Mouse (Mus musculus) left cerebral cortex, adult 18-20 months (tissue): Measurements from ENCODE around the gene Hps4. TPM values are rescaled to one million over a fixed set of nuclear protein-coding genes. Genes with fewer than 3 reads are reported as not detected.

Source experiments
- DNase-seq, 2 experiments: peaks; one replicate each; pipeline ENCODE4 v3.0.0; 2021 to 2022; ENCODE audit warnings: low spot score in 2 of 2, mixed read lengths in 1 of 2
- total RNA-seq, 2 experiments: library from RNA; stranded (reverse); gene quantifications; 2 replicates each; pipeline ENCODE4 v1.2.3; 2021

Gene Hps4
- total RNA-seq, 2 experiments from 2014 or later, result 26.0 to 33.1 TPM

DNA sequence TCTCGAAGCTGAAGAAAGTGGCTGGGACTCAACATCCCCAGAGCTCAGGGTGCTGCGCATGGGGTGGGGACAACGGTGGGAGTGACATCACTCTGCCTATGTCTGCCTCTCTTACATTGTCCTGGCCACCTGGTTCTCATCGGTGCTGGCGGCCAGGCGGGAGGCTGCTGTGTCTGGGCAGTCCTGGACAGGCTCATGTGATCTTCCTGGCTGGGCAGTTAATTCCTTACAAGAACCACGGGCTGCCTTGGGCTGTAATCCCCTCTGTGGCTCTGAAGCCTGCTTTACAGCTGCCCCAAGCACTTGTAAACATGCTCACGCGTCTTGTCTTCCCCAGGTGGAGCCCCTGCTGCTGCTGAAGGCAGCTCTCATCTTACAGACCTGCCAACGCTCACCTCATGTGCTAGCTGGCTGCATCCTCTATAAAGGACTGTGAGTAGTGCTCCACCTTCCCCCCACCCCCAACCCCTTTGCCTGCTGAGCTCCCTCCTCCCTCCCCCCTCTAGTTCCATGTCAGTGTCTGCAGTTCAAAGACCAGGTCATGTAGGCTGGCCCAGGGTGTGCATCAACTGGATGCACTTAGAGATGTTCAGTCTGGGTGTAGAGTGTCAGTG, 21.4 kb downstream of the Hps4 start:
- DNase-seq, result no peak

DNA sequence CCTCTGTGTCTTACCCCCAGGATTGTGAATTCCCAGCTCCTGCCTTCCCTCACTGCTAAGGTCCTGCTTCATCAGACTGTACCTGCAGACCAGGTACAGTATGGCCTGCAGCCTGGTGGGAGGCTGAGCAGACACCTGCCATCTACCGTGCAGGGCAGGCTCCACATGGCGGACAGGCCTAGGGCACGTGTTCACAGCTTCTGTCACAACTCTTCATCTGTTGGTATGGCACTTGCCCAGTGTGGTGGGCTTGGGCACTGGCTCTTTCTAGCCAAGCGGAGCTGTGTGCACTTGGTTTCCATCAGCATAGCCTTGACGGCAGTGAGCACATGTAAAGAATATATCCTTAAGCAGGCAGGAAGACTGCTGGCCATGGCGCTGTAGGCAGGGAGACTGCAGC, 24.0 kb downstream of the Hps4 start:
- DNase-seq, result no peak

DNA sequence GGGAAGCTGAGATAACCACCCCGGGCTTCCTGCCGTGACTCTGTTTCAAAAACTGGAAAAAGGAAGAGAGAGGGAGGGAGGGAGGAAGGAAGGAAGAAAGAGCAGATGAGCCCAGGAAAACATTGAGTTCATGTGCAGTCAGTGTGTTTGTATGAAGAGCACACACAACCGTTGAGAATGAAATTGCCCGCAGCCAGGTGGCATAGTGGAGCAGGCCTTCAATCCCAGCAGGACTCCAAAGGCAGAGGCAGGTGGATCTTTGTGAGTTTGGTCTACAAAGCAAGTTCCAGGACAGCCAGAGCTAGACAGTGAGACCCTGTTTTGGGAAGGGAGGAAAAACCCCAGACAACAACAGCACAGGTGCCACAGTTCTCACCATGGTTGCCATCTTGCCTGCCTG, 24.5 kb downstream of the Hps4 start:
- DNase-seq, result no peak

DNA sequence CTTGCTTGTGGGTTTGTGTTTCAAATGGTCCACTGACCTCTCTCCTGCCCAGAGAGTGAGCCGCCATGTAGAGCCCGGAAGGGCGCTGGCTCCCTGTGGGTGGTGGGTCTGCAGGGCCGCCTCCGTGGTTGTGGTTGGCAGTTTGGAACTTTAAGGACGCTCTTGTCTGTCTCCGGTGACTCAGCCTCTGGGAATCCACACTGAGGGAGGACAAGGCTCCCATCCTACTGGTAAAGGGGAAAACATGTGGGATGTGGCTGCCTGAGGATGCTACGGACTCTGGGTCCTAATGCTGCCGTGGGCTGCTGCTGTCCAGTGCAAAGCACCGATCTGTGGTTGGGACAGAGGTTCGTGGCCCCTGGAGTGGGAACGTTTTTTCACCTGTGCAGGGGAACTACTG, 25.0 kb downstream of the Hps4 start:
- peak; percentile 39 to 55 for DNase-seq

DNA sequence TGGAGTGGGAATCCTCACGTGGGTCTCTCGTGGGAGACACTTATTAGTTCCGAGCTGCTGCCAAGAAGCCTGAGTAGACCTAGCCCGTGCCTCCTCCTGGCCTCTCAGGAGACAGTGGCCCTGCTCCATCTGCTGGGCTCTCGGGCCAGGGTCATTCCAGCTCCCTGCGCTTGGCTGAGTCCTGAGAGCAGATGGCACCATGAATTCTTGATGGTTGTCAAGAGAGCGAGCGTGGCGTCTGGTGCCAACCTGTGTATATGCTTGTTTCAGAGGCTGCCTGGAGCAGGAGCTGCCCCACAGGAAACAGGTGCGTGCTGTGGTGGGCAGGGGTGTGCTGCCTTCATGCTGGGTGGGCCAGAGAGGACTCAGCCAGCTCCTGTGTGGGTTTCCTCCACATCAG, 25.8 kb downstream of the Hps4 start:
- no peak for DNase-seq

GRCm38 (mm10) chr5:112369326-112369725, 26.4 kb downstream of the Hps4 start:
- DNase-seq, result no peak

GRCm38 (mm10) chr5:112370236-112370813, 27.4 kb downstream of the Hps4 start:
- DNase-seq, result no peak

GRCm38 (mm10) chr5:112371933-112372332, 29.1 kb downstream of the Hps4 start:
- DNase-seq, result peak; percentile 53 to 75

- no peak for DNase-seq
These were observed 33.2 kb downstream of the Hps4 start for GRCm38 (mm10) chr5:112376111-112376510.

DNA sequence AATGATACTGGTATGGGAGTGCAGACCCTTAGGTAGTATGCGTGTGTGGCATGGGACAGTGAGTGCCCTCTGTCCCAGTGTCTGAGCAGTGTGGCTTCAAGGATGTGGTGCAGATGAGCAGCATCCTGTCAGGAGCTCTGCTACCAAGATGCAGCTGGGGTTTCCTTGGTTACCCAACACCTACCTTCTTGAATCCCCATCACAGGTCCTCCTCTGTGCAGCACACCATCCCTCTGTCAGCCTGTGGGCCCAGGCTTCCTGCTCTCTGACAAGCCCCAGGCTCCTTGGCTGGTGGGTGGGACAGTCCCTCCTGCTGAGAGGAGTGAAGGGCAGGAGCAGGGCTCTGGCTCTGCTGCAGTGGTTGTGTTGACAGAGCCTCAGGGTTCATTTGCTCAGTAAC, 34.5 kb downstream of the Hps4 start:
- DNase-seq, result no peak

- no peak for DNase-seq
These were observed 35.8 kb downstream of the Hps4 start for GRCm38 (mm10) chr5:112378716-112379115.

GRCm38 (mm10) chr5:112381154-112381553, 38.3 kb downstream of the Hps4 start:
- no peak for DNase-seq

DNA sequence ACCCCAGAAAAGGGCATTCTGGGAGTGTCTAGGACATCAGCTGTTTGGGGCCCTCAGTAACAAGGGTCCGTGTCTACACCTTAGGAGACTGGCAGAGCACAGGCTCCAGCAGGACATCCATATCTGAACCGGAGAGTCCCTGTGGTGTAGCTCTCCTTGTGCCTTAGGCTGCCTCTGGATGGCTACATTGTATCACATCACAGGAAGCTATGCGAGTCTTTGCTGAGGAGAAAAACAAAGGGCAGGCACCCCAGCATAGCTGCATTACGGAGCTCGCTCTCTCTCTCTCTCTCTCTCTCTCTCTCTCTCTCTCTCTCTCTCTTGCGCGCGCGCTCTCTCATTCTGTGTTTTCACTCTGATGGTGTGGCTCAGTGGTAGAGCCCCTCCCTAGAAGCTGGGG, 39.2 kb downstream of the Hps4 start:
- DNase-seq, result no peak

DNA sequence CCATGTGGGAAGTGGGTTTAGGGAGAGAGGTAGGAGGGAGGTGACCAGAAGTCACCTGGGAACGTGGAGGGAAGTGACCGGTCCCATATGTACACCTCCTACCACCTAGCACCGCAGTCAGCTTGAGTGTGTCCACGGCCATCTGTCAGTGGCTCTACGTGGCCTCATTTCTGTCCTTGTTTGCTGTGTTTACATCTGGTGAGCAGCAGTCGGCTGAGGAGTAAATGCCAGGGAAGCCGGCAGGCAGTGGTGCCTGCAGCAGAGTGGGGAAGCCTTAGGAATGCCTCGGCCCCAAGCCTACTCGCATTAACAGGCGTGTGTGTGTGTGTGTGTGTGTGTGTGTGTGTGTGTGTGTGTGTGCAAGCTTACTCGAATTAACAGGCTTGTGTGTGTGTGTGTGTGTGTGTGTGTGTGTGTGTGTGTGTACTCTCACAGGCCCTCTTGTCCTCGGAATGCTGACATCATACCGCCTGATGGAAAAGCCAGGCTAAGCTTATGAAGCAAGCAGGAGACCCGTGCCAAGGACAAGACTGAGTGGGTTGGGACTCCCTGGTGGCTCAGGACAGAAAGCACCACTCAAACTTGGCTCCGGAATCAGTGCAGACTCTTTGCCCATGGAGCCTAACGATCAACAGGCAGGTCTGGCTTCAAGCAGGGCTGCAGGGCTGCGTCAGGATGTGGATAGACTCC, 39.9 kb downstream of the Hps4 start:
- DNase-seq, result peak; percentile 59 to 68

DNA sequence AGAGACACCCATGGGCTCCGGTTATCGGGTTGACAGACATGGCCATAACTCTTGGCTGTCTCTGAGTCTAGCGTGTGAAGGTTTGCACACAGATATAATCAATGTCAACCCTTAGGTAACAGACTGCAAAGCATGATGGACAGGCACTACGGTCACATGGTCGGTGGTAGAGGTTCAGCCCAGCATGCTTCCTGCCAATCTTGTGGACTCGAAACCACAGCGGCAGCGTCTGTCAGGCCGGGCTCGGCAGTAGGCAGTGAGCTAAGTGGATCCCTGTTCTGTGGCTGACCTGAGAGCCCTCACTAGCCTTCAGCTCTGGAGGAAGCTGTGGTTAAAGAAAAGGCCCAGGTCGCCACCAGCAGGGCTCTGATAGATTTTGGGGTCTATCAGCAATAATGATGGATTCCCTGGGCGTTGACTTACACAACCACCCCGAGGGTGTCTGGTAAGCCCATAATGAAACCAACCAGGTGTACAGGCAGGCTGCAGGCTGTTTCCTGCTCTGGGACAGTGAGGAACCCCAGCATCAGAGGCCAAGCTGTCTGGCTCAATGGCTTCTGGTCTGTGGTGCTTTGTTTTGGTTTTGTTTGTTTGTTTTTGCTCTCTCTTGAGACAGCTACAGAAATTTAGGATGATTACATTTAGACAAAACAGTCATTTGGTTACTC, 42.1 kb downstream of the Hps4 start:
- DNase-seq, result no peak

GRCm38 (mm10) chr5:112385973-112386372, 43.1 kb downstream of the Hps4 start:
- DNase-seq, result no peak

GRCm38 (mm10) chr5:112389352-112389751, 46.5 kb downstream of the Hps4 start:
- DNase-seq, result peak; percentile 32 to 59

GRCm38 (mm10) chr5:112391002-112391401, 48.1 kb downstream of the Hps4 start:
- DNase-seq, result no peak

DNA sequence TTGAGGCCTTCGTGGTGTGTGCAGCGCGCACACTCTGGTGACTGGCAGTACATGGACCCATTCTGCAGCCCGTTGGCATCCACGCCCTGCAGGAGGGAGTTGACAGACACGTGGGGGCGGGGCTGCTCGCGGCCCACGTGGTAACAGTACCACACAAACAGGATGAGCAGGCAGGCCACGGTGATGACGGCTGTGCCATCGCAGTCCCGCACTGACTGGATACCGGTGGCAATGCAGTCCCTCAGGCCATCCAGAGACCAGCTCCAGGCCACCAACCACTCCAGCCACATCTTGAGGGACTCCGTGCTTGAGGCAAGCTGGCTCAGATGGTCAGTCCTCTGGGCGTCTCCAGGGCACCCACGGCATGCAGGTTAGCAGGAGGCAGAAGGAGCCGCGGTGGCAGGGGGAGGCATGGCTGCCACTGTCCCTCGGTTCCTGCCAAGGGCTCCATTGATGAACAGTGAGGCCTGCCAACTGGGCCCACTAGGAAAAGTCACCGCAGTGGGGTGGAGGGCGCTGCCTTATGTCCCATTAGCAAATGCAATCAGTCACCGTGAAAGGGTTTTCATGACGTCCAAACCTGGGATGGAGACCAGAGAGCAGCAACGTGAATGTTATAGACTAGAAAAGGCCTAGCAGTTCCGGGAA, 48.9 kb downstream of the Hps4 start:
- no peak for DNase-seq

DNA sequence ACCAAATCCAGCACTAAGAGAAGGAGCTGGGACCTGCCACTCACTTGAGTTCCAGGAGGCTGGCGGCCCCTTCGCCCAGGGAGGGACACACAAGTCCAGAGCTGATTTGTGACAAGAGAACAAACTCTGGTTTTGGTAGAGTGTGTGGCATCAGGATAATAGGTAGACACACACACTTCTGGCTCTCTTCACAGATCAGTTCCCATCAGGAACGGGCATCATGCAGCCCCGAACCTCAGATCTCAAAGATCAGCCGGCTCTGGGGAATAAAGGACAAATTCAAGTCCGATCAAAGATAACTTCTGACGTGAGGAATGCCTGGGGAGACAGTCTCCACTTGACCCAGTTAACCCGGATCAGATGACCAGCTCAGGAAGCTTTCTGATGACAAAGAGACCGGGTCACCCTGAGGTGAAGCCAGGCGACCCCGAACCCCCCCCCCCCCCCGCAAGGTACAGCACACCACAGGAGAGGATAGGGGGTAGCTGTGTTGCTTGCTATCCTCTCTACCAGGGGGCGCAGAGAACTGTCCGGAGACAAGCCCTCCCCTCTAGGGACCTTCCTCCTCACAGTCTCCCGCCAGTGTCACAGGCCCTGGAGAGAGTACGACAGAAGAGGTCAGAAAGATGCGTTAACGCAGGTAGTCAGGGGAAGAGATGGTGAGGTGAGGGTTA, 51.0 kb downstream of the Hps4 start:
- DNase-seq, result no peak

DNA sequence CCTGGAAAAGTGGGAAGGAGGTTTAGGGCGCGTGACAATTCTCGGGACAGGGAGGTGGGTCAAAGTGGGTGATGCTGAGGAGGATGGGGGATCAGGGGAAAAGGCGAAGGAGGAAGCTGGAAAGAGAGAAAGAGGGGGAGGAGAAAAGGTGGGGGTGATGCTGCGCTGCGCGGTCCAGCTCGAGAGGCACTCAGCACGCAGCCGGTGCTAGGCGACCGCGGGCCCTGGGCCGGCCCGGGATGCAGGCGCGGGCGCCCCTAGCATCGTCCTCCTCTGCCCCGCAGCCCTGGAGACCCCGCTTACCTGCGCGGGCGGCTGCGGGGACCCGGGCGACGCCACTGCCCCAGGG, 51.5 kb downstream of the Hps4 start:
- no peak for DNase-seq
